Mouse (Mus musculus) ES-E14 (cell line): ENCODE results near the gene Olfr782. TPM values are rescaled to one million over a fixed set of nuclear protein-coding genes. Genes with fewer than 3 reads are reported as not detected.
"Not testable (repeated sequence)": the region's sequence is repeated elsewhere in the genome, so short reads cannot be mapped to it uniquely, and the experiment has no call there.

Experiments
- DNase-seq: peaks from one replicate; pipeline ENCODE4 v3.0.0-alpha.2; 2013; ENCODE audit warnings: low read depth, low spot score
- H3K27ac ChIP-seq: 2 replicates; pipeline ENCODE4 v1.5.1; 2012; ENCODE audit warnings: low read depth, mild to moderate bottlenecking, low read length, moderate library complexity, mixed read lengths; ENCODE audit not compliant: poor library complexity, insufficient read depth, severe bottlenecking
- H3K36me3 ChIP-seq: 2 replicates; pipeline ENCODE4 v1.6.1; 2012; ENCODE audit warnings: mild to moderate bottlenecking, low read length, moderate library complexity, mixed read lengths; ENCODE audit not compliant: control insufficient read depth, poor library complexity, insufficient read depth, severe bottlenecking
- H3K4me1 ChIP-seq, 2 experiments: fragments of 150-350 bp in 1 of 2; sonication (generic) in 1 of 2; 2 replicates each; pipeline ENCODE4 v1.6.1; 2012; ENCODE audit warnings: low read length in 2 of 2, mild to moderate bottlenecking in 1 of 2, mixed read lengths in 1 of 2; ENCODE audit not compliant: control insufficient read depth in 2 of 2, insufficient read depth in 2 of 2, poor library complexity in 1 of 2
- H3K4me3 ChIP-seq, 2 experiments: fragments of 150-350 bp in 1 of 2; sonication (generic) in 1 of 2; 2 replicates each; pipeline ENCODE4 v1.5.1; 2012; ENCODE audit warnings: low read length in 2 of 2, low read depth in 1 of 2, mild to moderate bottlenecking in 1 of 2, mixed read lengths in 1 of 2; ENCODE audit not compliant: insufficient read depth in 1 of 2, poor library complexity in 1 of 2, severe bottlenecking in 1 of 2
- H3K9ac ChIP-seq: 2 replicates; pipeline ENCODE4 v1.6.1; 2012; ENCODE audit warnings: low read depth, mild to moderate bottlenecking, low read length, mixed read lengths; ENCODE audit not compliant: poor library complexity, insufficient read depth, severe bottlenecking
- H3K9me3 ChIP-seq: fragments of 150-350 bp; sonication (generic); 2 replicates; pipeline ENCODE4 v1.6.1; 2012; ENCODE audit warnings: low read depth, mild to moderate bottlenecking, low read length; ENCODE audit not compliant: control insufficient read depth, insufficient read depth
- CHD2 ChIP-seq: IDR thresholded peaks from 2 replicates; pipeline ENCODE4 v1.6.1; 2014; ENCODE audit warnings: mild to moderate bottlenecking, low read depth, low read length, inconsistent platforms
- HCFC1 ChIP-seq: IDR thresholded peaks from 2 replicates; pipeline ENCODE4 v1.6.1; 2012; ENCODE audit warnings: low read length, inconsistent platforms, borderline replicate concordance; ENCODE audit not compliant: insufficient read depth
- MAFK ChIP-seq: IDR thresholded peaks from 2 replicates; pipeline ENCODE4 v1.6.1; 2014; ENCODE audit warnings: mild to moderate bottlenecking, low read depth, low read length, inconsistent platforms; ENCODE audit not compliant: insufficient read depth
- ZC3H11A ChIP-seq: IDR thresholded peaks from 2 replicates; pipeline ENCODE4 v1.6.1; 2012; ENCODE audit warnings: low read depth, mild to moderate bottlenecking, inconsistent platforms, low read length, borderline replicate concordance
- ZNF384 ChIP-seq: IDR thresholded peaks from 2 replicates; pipeline ENCODE4 v1.6.1; 2012; ENCODE audit warnings: low read depth, low read length, inconsistent platforms
- in situ Hi-C, 2 experiments: fragments of 600-800 bp; cut with MboI; formaldehyde crosslinking; loops; one replicate each; pipeline ENCODE4 v1.15.1; 2025; ENCODE audit warnings: low sequenced_read_pairs in 2 of 2, inconsistent platforms in 1 of 2; ENCODE audit not compliant: unreplicated experiment in 2 of 2
- total RNA-seq: library from RNA; depleted of rRNA; stranded (reverse); fragments of 300-350 nt; gene quantifications from 2 replicates; pipeline ENCODE4 v1.2.3, GENCODE M21; 2012; rRNA removed

Gene Olfr782
- total RNA-seq: not detected in 2 replicates

DNA sequence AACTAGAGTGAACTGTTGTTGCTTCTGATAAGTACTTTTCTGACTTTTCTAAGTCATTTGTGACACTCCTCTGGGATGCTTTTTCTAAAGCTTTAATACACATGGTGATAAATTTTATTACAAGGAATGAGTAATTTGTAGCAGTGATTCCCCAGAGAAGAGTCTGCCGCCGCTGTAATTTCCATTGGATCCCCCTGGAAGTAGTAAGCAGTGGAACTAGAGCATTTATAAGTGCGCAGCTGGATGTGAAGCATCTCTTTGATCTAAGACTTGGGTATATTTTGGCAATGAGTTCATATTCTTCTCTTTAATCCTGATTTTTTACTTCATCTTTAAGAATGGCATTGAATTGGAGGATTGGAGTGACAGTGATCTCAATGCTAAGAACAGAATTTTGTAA is at the start of gene Olfr782:
TSS of gene Olfr782 (plus strand) at position 301 of the 400 bp plus-strand sequence.
- no peak within 1 kb of the TSS for H3K4me3 ChIP-seq
- H3K9me3 ChIP-seq: no peaks in the 10 kb centered on the region
- in situ Hi-C loops: no loop called here
- H3K9ac ChIP-seq: no peak within 1 kb of the TSS
- no peak for TF ChIP-seq ZNF384
- H3K27ac ChIP-seq: no peak within 1 kb of the TSS
- H3K36me3 ChIP-seq: no peaks in the 10 kb centered on the region
- DNase-seq: no peak
- H3K4me1 ChIP-seq: no peaks in the 10 kb centered on the region

- in situ Hi-C loops, H3K4me1 ChIP-seq, H3K9me3 ChIP-seq, H3K4me3 ChIP-seq, H3K9ac ChIP-seq, DNase-seq, H3K36me3 ChIP-seq, H3K27ac ChIP-seq: not testable (repeated sequence)
Observed at GRCm38 (mm10) chr10:129312973-129313372, 35.7 kb upstream of the Olfr782 start.

DNA sequence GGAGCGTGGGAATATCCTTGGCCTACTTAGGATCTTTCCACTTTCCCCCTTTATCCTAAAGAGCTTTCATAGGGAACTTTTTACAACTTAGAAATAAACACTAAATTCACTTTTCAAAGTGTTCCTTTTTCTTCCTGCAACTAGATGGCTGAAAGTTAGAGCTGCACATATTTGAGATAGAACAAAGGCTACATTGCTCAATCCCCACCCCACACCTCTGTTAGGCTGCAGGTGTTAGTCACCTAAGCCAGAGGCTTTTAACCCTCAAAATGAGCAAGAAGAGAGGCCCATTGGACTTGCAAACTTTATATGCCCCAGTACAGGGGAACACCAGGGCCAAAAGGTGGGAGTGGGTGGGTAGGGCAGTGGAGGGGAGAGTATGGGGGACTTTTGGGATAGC is 35.1 kb upstream of the Olfr782 start:
- H3K9ac ChIP-seq, H3K9me3 ChIP-seq, H3K4me3 ChIP-seq, H3K27ac ChIP-seq, H3K36me3 ChIP-seq, DNase-seq, H3K4me1 ChIP-seq, in situ Hi-C loops: not testable (repeated sequence)

GRCm38 (mm10) chr10:129317817-129318216 is 30.8 kb upstream of the Olfr782 start, which contains the start of gene Olfr780:
Olfr780 (plus strand) TSS chr10:129318117.
- no peak within 1 kb of the TSS for H3K4me3 ChIP-seq
- no peak within 1 kb of the TSS for H3K27ac ChIP-seq
- no peak for DNase-seq
- in situ Hi-C loops: no loop called here
- H3K36me3 ChIP-seq: no peaks in the 10 kb centered on the region
- no peak within 1 kb of the TSS for H3K9ac ChIP-seq
- TF ChIP-seq HCFC1 (no peak), ZC3H11A (no peak), MAFK (no peak), CHD2 (no peak), ZNF384 (no peak)
- H3K4me1 ChIP-seq: no peaks in the 10 kb centered on the region
- H3K9me3 ChIP-seq: no peaks in the 10 kb centered on the region

GRCm38 (mm10) chr10:129328554-129328953 is 20.1 kb upstream of the Olfr782 start, which contains the start of gene Olfr781:
Olfr781 (plus strand) TSS chr10:129328854.
- no peak within 1 kb of the TSS for H3K9ac ChIP-seq
- H3K27ac ChIP-seq: no peak within 1 kb of the TSS
- H3K36me3 ChIP-seq: no peaks in the 10 kb centered on the region
- H3K9me3 ChIP-seq: no peaks in the 10 kb centered on the region
- no peaks in the 10 kb centered on the region for H3K4me1 ChIP-seq
- in situ Hi-C loops: no loop called here
- no peak within 1 kb of the TSS for H3K4me3 ChIP-seq
- TF ChIP-seq ZC3H11A: no peak
- no peak for TF ChIP-seq MAFK
- TF ChIP-seq HCFC1: no peak
- TF ChIP-seq ZNF384: no peak
- TF ChIP-seq CHD2: no peak
- DNase-seq: no peak

GRCm38 (mm10) chr10:129352475-129352874 is 3.8 kb downstream of the Olfr782 start:
- H3K4me1 ChIP-seq, H3K4me3 ChIP-seq, H3K9me3 ChIP-seq, in situ Hi-C loops, H3K36me3 ChIP-seq, DNase-seq, H3K9ac ChIP-seq, H3K27ac ChIP-seq: not testable (repeated sequence)

GRCm38 (mm10) chr10:129356496-129356895 is 7.8 kb downstream of the Olfr782 start:
- H3K36me3 ChIP-seq, H3K9ac ChIP-seq: not testable (repeated sequence)

More at GRCm38 (mm10) chr10:129356496-129356895, 7.8 kb downstream of the Olfr782 start:
- H3K4me3 ChIP-seq, H3K27ac ChIP-seq, H3K4me1 ChIP-seq, DNase-seq, H3K9me3 ChIP-seq, in situ Hi-C loops: not testable (repeated sequence)
